Mouse (Mus musculus): Measurements from ENCODE around the gene Plekha3.

DNA sequence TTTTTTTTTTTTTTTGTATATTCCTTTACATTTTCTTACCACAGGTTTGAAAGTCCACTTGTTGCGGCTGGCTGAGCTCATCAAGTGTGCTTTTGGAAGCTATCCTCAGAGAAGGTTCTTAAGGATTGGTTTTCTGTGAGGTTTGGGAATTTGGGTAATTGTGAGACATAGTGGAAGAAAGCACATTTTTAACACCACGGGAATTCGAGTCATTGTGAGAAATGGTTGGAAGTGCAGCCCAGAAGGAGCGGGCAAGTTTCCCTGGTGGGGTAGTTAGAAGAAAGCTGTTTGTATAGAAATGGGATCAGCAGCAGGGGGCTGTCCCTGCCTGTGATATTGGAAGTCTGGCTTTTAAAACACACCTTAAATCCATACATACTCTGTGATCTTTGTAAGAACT is 868 bp downstream of the Plekha3 start:
- TF ChIP-seq EP300 (IDR thresholded peaks at IDR 0.05; ENCODE audit: insufficient read depth, low read depth, low read length) (no peak), CTCF (IDR thresholded peaks at IDR 0.05) (no peak), POLR2A (IDR thresholded peaks at IDR 0.05; ENCODE audit: insufficient read depth, low read depth, low read length) (no peak)
